Mouse (Mus musculus): ENCODE data around the gene Dpp8. TPM values are rescaled to one million over a fixed set of nuclear protein-coding genes. Genes with fewer than 3 reads are reported as not detected.
"Not testable (repeated sequence)": the region's sequence is repeated elsewhere in the genome, so short reads cannot be mapped to it uniquely, and the experiment has no call there.

Gene Dpp8
- total RNA-seq, 2 experiments from 2014 or later, result 166 to 172 TPM

DNA sequence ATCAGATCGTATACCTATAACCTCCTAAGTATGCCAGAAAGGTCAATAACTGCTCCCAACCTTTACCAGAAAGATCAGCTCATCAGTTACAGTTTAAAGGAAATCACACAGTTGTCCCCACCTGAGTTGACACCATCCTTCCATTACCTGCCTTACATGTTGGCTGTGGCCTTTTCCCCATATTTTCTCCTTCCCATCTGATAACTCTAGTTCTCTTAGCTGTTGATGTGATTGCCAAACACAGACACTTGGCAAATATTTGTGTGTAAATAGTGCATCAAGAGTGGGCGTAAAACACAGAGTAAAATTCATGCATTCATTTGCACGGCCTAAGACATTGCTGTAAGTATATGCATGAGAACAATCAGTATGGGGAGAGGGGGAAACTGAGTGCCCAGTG, 8.8 kb upstream of the Dpp8 start:
- TF ChIP-seq CTCF (IDR thresholded peaks at IDR 0.05), result no peak
- Histone ChIP-seq H3K27ac (no peak overlapping the region), H3K4me3 (no peak overlapping the region)
- intact Hi-C loops (cut with DNase I), result no loop called here
- DNase-seq (ENCODE audit: extremely low spot score in 1 of 2, low spot score in 2 of 2), result no peak

GRCm38 (mm10) chr9:65027241-65027640, 5.0 kb upstream of the Dpp8 start:
- DNase-seq (ENCODE audit: extremely low spot score in 1 of 2, low spot score in 2 of 2), result no peak
- no peak overlapping the region for H3K27ac ChIP-seq
- intact Hi-C loops (cut with DNase I), result no loop called here
- no peak for TF ChIP-seq CTCF (IDR thresholded peaks at IDR 0.05)
- H3K4me3 ChIP-seq, result no peak overlapping the region

- no peak for TF ChIP-seq CTCF (IDR thresholded peaks at IDR 0.05)
- Histone ChIP-seq H3K4me3 (no peak overlapping the region), H3K27ac (no peak overlapping the region)
- intact Hi-C loops (cut with DNase I), result no loop called here
- no peak for DNase-seq (ENCODE audit: extremely low spot score in 1 of 2, low spot score in 2 of 2)
Observed at GRCm38 (mm10) chr9:65028313-65028712, 3.9 kb upstream of the Dpp8 start.

DNA sequence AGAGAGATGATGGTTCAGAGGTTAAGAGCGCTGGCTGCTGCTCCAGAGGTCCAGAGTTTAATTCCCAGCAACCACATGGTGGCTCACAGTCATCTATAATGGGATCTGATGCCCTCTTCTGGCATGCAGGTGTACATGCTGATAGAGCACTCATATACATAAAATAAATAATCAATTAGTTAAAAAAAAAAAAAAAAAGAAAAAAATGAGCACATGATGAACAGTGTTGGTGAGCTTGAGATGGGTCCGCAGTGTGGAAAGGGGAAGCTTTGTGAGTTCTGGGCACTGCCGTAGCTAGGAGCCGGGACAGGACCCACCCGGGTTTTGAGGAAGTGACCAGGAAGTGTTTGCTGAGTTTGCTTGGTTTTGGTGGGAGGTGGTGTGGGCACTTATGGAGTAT, 859 bp upstream of the Dpp8 start:
- TF ChIP-seq CTCF (IDR thresholded peaks at IDR 0.05), result peak; percentile 10
- H3K4me3 ChIP-seq; H3K27ac ChIP-seq; DNase-seq (ENCODE audit: extremely low spot score in 1 of 2, low spot score in 2 of 2): not testable (repeated sequence)
- intact Hi-C loops (cut with DNase I), result loop anchor here (5.0 kb wide), 1 partner anchor 91 kb away; no protein-coding TSS in a partner anchor

DNA sequence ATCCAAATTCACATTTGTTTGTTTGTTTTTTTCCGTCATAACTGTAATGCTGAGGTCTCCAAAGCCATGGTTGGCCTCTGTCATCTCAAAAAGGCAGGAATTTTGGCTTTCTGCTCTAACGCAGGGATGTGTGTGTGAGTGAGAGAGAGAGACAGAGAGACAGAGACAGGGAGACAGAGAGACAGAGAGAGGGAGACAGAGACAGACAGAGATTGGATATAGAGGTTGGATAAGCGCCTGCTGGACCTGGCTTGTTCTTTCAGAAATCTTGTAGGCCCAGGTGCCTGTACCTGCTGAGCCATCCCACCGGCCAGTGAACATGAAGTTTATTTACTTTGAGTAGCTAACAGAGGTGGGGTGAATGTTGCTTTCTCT, 333 bp upstream of the Dpp8 start:
- H3K27ac ChIP-seq, result peak overlapping the region; percentile 98
- peak overlapping the region; percentile 77; the same call in 1 of the 2 replicates for H3K4me3 ChIP-seq
- TF ChIP-seq CTCF (IDR thresholded peaks at IDR 0.05), result no peak
- DNase-seq (ENCODE audit: extremely low spot score in 1 of 2, low spot score in 2 of 2), result no peak
- intact Hi-C loops (cut with DNase I), result loop anchor here (5.0 kb wide), 1 partner anchor 90 kb away; no protein-coding TSS in a partner anchor

- H3K4me3 ChIP-seq, result no peak overlapping the region
- intact Hi-C loops (cut with DNase I), result no loop called here
- TF ChIP-seq CTCF (IDR thresholded peaks at IDR 0.05), result no peak
- DNase-seq (ENCODE audit: extremely low spot score in 1 of 2, low spot score in 2 of 2), result no peak
- peak overlapping the region; percentile 63; the same call in 1 of the 2 replicates for H3K27ac ChIP-seq
Observed at GRCm38 (mm10) chr9:65036456-65036855, 4.2 kb downstream of the Dpp8 start.

DNA sequence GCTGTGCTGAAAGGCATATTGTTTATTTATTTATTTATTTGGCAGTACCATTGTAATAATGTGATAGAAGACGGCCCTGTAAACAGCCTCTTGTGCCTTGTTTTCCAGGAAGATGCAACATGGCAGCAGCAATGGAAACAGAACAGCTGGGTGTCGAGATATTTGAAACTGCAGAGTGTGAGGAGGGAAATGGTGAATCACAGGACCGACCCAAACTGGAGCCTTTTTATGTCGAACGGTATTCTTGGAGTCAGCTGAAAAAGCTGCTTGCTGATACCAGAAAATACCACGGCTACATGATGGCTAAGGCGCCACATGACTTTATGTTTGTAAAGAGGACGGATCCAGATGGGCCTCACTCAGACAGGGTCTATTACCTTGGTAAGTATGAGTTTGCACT, 4.6 kb downstream of the Dpp8 start:
- intact Hi-C loops (cut with DNase I), result no loop called here
- H3K27ac ChIP-seq, result peak overlapping the region; percentile 63
- no peak for TF ChIP-seq CTCF (IDR thresholded peaks at IDR 0.05)

GRCm38 (mm10) chr9:65041430-65041829, 9.2 kb downstream of the Dpp8 start:
- TF ChIP-seq CTCF (IDR thresholded peaks at IDR 0.05), result peak; percentile 39
- Histone ChIP-seq H3K4me3 (no peak overlapping the region), H3K27ac (no peak overlapping the region)
- intact Hi-C loops (cut with DNase I), result no loop called here
- DNase-seq (ENCODE audit: extremely low spot score in 1 of 2, low spot score in 2 of 2), result no peak

More for the DNA sequence above, 4.6 kb downstream of the Dpp8 start:
- no peak overlapping the region for H3K4me3 ChIP-seq
- DNase-seq (ENCODE audit: extremely low spot score in 1 of 2, low spot score in 2 of 2), result no peak

DNA sequence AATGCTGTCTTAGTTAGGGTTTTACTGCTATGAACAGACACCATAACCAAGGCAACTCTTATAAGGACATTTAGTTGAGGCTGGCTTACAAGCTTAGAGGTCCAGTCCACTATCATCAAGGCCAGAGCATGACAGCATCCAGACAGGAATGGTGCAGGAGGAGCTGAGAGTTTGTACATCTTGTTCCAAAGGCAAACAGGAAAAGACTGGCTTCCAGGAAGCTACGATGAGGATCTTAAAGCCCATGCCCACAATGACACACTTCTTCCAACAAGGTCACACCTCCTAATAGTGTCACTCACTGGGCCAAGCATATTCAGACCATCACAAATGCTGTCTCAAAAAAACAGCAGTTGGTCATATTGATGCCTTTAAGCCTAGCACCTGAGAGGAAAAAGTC, 14.8 kb downstream of the Dpp8 start:
- Histone ChIP-seq H3K4me3 (no peak overlapping the region), H3K27ac (no peak overlapping the region)
- DNase-seq (ENCODE audit: extremely low spot score in 1 of 2, low spot score in 2 of 2), result no peak
- intact Hi-C loops (cut with DNase I), result no loop called here
- TF ChIP-seq CTCF (IDR thresholded peaks at IDR 0.05), result no peak

DNA sequence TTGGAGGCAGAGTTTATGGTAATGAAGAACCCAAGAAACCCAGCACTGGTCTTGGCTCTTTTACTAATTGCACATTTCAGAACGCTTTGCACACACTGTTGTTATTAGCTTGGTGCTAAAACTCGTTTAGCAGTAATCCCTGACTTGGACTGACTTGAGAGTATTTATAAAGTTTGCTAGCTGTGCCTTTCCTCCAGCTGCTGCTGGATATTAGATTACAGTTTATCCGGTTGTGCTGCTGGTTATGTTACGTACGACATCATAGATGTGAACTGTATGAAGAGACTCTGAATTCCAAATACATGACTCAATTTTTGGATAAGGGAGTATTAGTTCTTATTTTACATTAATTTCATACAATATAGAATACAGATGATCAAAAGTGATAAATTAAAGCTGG, 17.2 kb downstream of the Dpp8 start:
- intact Hi-C loops (cut with DNase I), result no loop called here
- Histone ChIP-seq H3K27ac (no peak overlapping the region), H3K4me3 (no peak overlapping the region)
- DNase-seq (ENCODE audit: extremely low spot score in 1 of 2, low spot score in 2 of 2), result no peak
- TF ChIP-seq CTCF (IDR thresholded peaks at IDR 0.05), result no peak

DNA sequence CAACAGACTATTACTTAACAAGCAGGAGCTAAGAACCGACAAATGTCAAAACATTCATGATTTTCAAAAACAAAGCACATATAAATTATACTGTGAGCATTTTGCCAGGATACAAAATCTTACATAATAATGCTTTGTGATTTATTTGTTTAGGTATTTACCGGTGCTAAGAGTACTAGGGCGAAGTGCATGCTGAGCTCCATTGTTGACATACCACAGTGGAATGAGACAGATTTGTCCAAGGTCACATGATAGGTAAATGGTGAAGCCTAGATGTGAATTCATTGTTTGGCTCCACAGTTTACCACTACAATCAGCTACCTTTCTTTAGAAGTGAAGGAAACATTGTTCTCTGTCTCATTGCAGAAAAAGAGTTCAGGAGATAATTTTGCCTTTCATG, 18.8 kb downstream of the Dpp8 start:
- intact Hi-C loops (cut with DNase I), result no loop called here
- no peak for DNase-seq (ENCODE audit: extremely low spot score in 1 of 2, low spot score in 2 of 2)
- TF ChIP-seq CTCF (IDR thresholded peaks at IDR 0.05), result no peak

GRCm38 (mm10) chr9:65064251-65064650, 32.0 kb downstream of the Dpp8 start:
- Histone ChIP-seq H3K4me3 (no peak overlapping the region), H3K27ac (no peak overlapping the region)
- no peak for DNase-seq (ENCODE audit: extremely low spot score in 1 of 2, low spot score in 2 of 2)
- TF ChIP-seq CTCF (IDR thresholded peaks at IDR 0.05), result no peak
- intact Hi-C loops (cut with DNase I), result loop anchor here (10.0 kb wide), 1 partner anchor 251 kb away; no protein-coding TSS in a partner anchor

More for the DNA sequence above, 18.8 kb downstream of the Dpp8 start:
- Histone ChIP-seq H3K27ac (no peak overlapping the region), H3K4me3 (no peak overlapping the region)

DNA sequence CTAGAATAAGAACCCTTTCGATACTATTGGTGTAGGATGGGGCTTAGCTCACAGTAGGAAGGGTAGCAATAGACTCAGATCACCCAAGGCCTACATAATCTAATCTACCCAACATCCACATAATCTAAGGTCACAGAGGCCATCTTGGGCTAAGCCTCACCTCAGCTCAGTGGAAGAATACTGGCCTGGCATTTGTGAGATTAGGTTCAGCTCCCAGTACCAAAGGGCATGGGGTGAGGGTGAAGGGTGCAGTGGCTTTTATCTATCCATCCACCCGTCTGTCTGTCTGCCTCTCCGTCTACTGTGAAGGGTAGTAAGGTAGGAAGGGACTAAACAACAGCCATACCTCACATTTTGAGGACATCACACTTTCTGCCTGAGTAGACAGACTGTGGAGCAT, 38.4 kb downstream of the Dpp8 start:
- intact Hi-C loops (cut with DNase I), result no loop called here

More for the DNA sequence above, 38.4 kb downstream of the Dpp8 start:
- no peak overlapping the region for H3K27ac ChIP-seq
- DNase-seq (ENCODE audit: extremely low spot score in 1 of 2, low spot score in 2 of 2), result no peak
- no peak for TF ChIP-seq CTCF (IDR thresholded peaks at IDR 0.05)
- no peak overlapping the region for H3K4me3 ChIP-seq

All from left cerebral cortex, adult 2 months (tissue).